Mouse (Mus musculus): ENCODE results near the gene Pecam1.

DNA sequence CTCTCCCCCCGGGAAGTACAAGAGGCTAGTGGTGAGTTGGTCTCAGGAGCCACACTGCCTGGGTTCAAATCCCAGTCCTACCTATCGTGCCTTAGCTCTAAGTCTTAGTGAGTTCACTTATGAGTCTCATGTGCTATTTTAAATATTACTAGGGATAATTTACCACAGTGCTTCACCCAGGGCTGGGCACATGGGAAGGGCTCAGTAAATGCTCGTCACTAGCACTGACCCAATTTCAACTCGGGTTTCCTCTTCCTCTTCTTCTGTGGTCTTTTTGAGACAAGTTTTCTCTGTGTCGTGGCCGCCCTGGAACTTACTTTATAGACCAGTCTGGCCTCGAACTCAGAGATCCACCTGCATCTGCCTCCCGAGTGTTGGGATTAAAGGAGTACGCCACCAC lies 63.1 kb downstream of the Pecam1 start:
- TF ChIP-seq CTCF (IDR thresholded peaks at IDR 0.05; ENCODE audit: insufficient read depth, low read depth, low read length): no peak
- no peak for TF ChIP-seq POLR2A (IDR thresholded peaks at IDR 0.05; ENCODE audit: insufficient read depth, low read depth, low read length)

Measured in olfactory bulb, adult 2 months (tissue).